Mouse (Mus musculus): Measurements from ENCODE around the gene Nyx.
"Not testable (repeated sequence)": the region's sequence is repeated elsewhere in the genome, so short reads cannot be mapped to it uniquely, and the experiment has no call there.

Gene Nyx

DNA sequence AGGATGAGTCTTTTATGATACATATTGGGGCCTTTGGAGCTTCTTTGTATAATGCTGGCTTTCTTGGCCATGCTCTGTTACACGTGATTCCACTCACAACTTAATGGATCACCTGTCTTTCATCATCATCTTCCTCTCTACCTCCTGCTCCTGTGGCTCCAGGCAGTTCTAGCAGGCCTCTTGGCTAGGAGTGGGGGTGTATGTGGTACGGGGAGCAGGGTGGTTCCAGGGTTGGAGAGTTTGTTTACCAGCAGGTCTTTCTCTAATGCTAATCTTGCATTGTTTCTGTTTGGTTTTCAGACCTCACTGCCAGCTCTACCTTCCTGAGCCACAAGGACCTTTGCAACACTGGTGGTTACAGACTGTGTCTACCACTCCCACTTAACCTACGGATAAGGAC, at the start of gene Nyx:
Gene Nyx, plus strand, starts transcription at position 301 of the 400 bp plus-strand sequence.
- DNase-seq: no peak

DNA sequence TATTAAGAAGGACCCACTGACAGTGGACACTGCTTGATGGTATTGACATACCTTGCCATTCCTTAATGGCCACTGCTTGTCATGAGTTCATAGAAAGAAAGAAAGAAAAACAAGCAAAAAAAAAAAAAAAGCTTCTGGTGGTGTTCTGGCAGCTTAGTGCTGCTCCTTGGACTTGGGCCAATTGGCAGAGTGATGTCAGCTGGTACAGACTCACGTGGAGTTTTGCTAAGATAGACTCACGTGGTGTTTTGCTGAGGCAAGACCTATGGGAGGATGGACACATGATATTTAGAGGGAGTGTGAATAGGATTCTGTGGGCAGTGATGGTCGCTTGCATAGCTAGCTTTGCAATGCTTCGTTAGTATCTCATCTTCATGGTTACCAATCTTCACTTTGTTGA, 43.9 kb upstream of the Nyx start:
- no peak for DNase-seq

DNA sequence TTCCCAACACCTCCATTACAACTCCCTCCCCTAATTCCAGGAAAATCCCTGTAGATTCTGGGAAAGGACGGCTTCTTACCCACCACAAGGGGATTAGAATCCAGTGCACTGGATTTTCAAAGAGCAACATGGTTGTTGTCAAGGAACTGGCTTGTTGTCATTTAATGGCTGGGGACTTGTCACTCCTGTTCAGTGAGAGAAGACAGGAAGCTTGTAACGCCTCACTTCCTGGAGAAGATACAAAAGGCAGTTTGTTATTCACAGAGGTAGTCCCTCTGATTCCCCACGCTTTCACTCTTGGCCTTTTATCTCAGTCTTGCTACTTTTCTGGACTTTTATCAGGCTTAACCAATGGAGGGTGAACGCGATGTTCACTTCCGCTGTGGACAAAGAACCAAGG, 34.5 kb upstream of the Nyx start:
- no peak for DNase-seq

DNA sequence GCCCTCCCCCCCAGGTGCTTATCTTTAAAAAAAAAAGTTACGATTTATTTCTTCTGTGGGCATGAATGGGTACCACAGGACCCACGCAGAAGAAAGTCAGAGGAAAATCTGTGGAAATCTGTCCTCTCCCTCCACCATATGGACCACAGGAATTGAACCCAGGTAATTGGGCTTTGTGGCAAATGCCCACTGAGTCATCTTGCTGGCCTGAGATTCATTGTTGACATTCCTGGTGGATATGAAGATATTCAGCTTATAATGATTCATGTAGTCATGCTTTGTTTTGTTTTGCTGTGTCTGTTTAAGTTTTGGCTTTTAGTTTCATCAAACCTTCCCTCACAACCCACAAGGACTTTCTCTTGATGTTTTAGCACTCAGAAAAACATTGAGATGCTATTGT, 29.9 kb upstream of the Nyx start:
- not testable (repeated sequence) for DNase-seq

DNA sequence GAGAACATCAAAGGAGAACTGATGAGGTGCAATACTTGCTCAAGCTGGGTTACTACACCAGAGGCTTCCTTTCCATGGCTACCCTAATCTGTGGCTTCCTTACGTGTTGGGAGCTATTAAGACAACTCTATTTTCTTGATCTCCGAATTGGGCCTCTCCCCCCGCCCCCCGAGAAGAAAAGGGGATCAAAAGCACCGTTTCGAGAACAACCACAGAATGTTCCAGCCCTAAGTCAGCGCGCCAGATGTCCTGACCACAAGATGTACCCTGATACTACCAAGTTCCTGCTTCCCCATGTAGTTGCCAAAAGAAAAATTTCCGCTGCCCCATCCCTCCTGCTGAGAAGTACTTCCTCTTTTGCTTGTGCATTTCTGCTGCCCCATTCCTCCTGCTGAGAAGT, 9.4 kb upstream of the Nyx start:
- DNase-seq: not testable (repeated sequence)

DNA sequence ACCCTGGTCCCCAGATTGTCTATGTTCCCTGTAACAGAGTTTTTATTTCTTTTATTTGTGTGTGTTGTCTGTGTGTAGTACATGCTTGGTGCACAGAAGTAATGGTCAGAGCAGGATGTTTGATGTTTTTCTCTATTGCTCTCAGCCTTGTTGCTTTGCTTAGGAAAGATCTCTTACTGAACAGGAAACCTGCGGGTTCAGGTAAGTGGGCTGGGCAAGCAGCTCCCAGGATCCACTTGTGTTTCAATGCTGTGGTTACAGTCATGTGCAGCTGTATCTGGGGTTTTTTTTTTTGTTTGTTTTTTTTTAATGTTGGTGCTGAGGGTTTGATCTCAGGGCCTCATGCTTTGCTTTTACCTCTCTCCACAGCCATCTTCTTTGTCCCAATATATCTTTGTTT, 7.1 kb upstream of the Nyx start:
- DNase-seq: no peak

DNA sequence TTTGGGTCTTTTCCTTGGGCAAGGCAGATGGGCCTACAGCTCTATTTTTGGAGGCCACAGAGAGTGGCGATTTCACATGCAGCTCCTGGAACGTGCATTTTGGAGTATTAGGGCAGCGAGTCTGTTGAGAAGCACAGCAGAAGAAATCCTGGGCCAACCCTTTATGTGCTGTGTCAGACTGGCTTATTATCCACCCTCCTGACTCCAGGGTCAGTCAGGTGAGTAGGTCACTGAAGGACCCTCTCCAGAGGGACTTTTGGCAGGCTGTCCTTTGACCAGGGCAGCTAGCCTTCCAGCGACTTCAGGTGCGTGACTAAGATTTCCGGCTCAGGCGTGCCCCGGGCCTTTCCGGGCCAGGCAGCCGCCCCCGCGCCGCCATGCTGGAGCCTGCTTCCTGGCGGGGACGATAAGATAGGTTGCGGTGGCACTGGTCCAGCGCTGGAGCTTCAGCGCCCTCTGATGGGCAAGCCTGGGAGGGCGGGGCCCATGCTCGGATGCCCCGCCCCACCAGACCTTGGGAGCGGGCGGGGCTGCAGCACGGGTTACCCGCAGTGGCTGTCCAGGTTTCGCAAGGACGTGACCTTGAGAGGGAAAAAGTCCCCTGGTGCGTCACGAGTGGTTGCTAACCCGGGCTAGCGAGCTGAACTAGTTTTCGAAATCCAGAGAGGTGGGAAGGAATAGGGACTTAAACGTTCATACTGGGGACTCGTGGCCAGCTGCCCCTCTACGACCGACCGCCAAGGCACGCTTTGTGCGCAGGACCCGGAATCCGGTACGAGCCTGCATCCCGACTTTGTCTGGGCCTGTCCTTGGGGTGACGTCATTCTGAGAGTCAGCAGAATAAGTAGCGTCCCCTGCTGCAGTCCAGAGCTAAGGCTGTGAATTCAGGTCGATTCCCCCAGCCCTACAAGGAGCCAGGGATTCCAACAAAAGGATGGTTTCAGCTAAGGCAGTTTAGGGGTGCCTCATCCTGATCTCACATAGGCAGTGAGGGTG, 4.3 kb upstream of the Nyx start:
- DNase-seq: peak; percentile 87

DNA sequence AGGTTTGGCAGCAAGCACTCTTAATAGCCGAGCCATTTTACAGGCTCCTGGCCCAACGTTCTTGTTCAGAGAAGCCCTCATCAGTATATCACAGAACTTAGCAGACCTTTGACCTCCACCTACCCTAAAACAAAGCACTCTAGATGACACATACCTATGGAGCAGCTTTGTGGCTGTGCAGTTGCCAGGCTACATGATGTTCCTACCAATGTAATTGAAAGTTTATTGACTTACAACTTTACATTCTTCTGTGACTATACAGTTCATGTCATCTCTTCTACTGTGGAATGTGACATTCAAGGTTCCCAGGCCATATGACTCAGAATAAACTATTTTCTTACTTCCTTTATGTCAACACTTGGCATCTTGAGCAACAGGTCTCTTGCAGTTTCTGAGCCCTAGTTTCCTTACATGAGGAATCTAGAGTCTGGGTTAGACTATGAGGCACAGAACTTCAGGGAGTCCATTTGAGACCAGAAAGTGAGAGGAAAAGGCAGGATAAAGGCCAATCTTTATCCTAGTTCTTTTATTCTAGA, 2.9 kb upstream of the Nyx start:
- no peak for DNase-seq

DNA sequence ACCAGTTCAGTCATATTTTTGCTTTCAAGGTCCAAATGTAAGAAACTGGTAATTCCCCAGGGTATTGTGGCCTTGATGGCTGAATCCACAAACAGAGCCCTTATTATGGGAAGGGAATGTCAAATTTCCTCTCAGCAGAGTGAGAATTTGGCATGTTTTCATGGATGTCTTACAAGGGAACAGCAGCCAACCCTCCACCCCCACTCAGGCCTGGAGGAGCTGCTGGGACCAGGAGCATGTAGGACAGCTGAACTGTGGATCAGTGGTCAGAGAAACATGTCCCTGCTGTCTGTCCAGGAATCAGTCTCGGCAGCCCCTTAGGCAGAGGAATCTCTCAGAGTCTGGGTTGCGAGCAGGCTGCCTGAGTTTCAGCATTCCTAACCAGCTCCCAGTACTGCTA, 771 bp downstream of the Nyx start:
- DNase-seq: no peak

DNA sequence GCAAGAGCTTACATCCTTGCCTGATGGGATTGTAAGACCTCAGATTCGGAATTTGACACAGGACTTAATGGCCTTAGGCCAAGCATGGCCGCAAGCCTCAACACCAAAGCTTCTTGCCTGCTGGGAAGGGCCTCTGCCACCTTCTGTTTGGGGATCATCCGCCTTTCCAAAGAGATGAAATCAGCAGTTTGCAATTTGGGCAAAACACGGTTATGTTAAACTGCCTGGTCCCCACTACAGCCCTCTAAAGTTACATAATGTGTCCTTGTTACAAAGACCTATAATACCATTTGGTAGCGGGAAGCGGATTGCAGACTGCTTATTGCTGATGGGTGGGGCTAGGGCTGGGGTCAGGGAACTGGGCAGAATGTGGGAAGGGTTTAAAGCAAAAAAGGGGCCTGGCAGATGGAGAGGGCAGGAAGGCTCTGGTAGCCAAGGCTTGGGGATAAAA, 1.2 kb downstream of the Nyx start:
- no peak for DNase-seq

DNA sequence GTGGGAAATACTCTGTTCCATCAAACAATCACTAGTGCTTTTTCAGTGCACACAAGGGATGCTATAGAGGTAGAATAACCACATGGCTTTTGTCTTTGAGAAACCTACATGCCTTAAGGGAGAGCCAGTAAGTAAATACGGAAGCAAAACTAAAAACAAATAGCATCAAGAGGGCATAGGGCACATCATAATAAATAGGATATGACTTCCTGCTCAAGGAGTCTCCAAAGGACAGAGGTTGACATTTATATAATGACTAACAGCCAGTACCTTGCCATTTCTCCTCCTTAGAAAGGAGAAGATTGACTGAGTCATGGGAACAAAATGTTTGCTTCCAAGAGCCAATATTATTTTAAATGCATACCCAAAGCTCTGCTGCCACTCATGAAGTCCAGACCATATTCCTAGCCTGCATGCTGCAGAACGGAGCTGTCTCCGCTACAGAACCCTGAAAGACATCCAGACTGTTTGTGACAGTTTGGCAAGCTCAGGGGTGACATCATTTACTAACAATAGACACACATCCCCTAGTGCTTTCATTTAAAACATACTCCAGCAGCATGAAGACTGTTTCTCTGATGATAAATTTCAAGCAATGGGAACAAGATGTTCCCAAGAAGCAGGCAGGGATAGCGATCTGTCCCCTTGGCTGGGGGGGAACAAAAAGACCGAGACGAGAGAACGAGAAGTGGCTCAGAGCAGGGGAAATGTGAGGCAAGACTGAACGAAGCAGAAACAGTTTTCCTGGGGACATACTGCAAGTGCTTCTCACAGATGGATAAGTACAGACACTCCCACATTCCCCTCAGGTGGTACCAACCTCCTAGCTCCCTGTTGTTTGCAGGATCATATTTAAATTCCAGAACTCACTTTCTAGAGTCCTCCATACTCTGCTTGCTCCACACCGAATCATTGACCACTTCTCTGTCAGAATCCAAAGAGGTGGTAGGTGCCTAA, 3.5 kb downstream of the Nyx start:
- peak; percentile 25 for DNase-seq

DNA sequence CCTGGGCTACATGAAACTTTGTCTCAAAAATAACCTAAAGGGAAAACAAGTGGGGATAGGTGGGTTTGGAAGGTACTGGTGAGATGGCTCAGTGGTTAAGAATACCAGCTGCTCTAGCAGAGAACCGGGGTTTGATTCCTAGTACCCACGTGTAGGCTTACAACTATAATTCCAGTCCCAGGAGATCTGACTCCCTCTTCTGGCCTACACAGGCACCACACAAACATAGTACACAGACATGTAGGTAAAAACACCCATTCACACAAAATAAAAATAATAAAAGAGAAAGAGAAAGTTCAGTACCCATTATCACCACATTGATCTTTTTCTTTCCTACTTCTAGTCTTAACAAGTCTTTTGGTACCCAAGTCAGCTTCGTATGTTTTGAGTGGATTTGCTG, 6.0 kb downstream of the Nyx start:
- no peak for DNase-seq

DNA sequence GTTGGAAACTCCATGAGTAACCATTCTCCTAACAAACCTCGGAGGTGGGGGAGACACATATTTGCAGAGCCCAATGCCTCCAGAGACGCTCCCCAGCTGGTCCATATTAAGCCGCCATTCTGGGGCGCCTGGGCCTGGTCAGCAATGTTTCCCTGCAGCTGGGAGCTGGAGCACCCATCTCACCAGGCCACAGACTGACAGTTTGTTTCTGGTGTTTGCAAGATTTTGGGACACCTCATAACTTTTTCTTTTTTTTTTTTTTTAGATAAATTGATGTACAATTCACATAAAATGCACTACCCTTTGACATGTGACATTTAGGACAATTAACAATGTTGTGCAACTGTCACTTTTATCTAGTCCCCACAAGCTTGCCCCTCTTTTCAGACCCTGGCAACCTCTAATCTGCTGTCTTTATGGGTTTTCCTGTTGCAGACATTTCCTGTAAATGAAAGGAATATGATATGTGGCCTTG, 6.9 kb downstream of the Nyx start:
- DNase-seq: no peak

DNA sequence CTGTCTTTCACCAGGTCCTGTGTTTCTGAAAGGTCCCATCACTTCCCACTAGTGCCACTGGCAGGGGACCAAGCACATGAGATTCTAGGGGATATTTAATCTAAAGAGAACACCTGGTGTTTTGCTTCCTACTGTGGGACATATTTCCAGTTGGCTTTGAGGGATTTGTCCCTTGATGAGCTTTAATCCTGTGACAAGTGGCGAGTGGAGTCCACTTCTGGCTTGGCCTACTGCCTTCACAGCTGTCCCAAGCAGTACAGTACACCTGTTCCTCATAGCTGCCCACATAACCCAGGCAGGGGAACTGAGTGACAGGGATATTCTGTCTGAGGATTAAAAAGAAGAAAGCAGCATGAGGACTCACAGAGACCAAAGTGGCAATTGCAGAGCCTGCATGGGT, 9.5 kb downstream of the Nyx start:
- DNase-seq: no peak

DNA sequence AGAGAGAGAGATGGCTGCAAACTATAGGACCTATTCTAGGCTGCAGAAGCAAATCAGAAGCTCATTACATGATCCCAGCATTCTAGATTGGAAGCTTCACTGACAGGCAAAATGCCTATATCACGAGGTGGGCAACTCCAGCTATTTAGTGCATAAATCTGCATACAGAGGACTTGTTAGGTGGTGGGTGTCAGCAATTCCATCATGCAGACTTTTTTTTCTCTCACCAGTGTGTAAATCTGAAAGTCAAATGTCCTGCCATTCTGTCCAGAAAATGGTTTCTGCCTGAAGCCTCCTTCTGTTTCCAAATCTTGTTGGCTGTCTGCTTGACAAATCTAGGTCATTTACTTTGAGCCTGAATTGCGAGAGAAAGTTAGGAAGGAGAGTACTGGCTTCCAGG, 11.7 kb downstream of the Nyx start:
- DNase-seq: no peak

DNA sequence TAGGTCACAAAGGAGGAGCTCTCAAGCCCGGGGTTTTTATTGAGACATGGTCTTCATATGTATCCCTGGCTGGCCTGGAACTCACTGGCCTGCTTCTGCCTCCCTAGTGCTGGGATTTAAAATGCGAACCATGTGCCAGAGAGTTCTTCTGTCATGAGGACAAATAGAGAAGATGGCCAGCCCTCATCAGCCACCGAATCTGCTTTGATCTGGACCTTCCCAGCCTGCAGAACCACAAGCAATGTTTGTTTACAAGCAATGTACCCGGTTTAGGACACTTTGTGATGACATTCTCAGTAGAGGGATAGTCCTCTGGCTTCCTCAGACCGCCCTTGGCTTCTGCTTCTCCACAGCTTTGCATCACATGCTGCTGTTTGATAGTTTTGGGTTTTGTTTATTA, 12.4 kb downstream of the Nyx start:
- DNase-seq: no peak

DNA sequence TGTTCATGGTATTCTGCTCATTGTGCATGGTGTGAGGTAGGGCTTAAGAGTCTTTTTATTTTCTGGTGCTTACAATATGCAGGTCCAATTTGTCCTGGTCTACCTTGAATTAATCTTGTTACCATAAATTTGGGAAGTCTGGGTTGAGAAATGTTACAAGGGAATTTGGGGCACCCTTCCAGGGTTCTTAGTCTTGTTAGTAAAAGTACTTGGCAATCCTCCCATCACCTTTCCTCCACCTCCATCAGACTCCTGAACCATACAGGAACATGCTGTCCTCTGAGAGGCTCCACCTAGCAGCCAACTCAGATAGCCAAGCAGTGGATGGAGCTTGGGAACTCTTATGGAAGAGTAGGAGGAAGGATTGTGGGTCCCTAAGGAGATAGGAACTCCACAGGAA, 13.7 kb downstream of the Nyx start:
- no peak for DNase-seq

DNA sequence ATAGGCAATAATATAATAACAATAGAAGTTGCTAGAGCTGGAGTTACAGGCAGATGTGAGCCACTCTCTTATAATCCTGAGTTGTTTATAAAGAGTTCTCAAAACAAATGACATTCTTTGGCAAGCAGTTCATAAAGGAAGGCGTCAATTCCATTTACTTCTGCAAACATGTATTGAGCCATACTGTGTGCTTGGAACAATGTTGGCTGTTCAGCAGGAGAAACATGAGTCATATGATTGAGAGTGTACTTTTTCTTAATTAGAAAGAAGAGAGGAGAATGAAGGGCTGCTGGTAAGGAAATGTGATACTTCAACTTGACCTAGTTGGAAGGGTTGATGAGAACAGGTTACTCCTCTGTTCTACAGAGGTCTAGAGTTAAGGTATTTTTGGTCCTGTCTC, 16.7 kb downstream of the Nyx start:
- DNase-seq: no peak

DNA sequence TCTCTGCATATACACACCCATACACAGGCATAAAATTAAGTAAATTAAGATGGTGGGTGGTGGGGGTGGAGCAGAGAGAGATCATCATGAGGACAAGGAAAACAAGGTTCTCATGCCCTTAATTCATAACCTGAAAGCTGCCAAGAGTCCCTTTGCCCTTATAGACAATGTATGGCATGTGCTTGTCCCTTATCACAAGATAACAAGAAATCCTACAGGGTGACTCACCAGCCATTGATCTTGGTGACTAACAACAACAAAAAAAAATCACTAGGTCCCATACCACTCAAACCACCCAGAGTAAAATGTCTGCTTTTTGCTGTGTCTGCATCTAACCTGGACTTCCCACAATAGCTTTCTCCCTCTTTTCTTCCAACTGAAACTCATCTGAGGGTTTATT, 18.5 kb downstream of the Nyx start:
- no peak for DNase-seq

DNA sequence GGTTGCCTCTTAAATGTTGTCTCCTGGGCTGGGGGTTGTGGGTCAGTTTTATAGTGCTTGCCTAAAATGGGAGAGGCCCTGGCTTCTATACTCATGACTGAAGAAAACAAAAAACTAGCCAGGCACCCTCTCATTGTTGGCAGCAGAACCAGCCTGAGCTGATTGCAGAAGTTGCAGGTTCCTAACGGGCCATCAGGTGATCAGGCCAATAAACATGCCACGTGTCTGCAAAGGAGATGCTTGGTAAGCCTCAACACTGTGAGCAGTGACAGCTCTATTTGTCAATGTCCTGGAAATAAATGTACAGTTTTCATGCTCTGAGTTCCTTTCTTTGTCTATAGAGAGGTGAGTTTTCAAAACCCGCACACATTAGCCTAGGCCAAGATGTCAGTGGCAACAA, 23.1 kb downstream of the Nyx start:
- DNase-seq: no peak

DNA sequence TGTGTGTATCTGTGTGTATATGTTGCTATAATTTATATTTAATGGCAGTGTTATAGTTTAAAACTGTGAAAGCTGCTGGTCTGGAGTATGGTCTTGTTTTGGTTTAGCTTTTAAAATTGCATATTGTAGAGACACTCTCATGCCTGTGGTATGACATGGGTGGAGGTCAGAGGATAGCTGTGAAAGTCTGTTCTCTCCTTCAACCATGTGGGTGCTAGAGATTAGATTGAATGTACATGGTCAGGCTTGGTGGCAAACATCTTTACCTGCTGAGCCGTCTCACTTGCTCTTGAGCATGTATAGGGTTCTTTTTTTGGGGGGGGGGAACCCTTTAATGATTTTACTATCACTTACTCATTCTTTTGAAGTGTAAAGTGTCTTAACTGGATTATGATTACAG, 23.9 kb downstream of the Nyx start:
- DNase-seq: no peak

DNA sequence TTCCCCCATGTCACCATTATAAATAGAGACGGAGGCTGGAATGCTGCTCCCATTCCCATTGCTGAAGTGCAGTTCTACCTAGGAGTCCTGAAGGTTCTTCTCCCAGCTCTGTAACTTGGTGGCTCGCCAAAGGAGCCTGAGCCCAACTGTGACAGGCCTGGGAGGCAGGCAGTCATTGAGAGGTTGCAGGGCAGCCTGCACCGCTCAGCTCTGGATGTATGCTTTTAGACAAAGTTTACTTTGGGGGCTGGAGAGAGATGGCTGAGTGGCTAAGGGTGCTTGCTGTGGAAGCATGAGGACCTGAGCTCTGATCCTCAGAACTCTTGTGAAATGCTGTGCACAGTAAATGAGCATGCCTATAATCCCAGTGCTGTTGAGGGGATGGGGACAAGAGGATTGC, 25.0 kb downstream of the Nyx start:
- DNase-seq: no peak

DNA sequence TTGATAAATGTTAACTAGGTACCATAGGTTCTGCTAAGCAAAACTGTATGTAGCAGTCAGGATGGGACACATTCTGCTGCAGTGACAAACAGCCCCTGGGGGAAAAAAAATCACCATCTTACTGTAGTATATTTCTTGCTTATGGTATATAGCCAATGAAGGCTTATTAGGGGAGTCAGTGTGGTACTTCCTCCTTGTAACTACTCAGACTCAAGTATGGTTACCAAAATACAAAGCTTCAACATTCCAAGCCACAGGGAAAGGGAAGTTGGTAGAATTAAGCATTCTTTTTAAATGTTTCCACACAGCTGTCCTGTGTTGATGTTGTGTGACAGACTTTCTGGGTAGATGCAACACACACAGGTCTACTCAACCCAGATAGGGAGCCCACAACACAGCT, 27.0 kb downstream of the Nyx start:
- no peak for DNase-seq
